Mouse (Mus musculus) megakaryocyte, embryonic 14.5 days (primary cell): ENCODE measurements around the gene Tbc1d13. TPM values are rescaled to one million over a fixed set of nuclear protein-coding genes. Genes with fewer than 3 reads are reported as not detected.
"Not testable (repeated sequence)": the region's sequence is repeated elsewhere in the genome, so short reads cannot be mapped to it uniquely, and the experiment has no call there.

Experiments used
- H3K27me3 ChIP-seq: replicated peaks from 2 replicates; pipeline ENCODE3; 2012; ENCODE audit warnings: inconsistent platforms
- H3K36me3 ChIP-seq: replicated peaks from 2 replicates; pipeline ENCODE3; 2012; ENCODE audit warnings: low read length, inconsistent platforms, mixed read lengths
- H3K4me1 ChIP-seq: 2 replicates; pipeline ENCODE4 v1.6.1; 2012; ENCODE audit warnings: inconsistent platforms
- H3K4me3 ChIP-seq: replicated peaks from 2 replicates; pipeline ENCODE3; 2012; ENCODE audit warnings: moderate library complexity, mild to moderate bottlenecking, inconsistent platforms
- H3K9me3 ChIP-seq: 2 replicates; pipeline ENCODE4 v1.6.1; 2012; ENCODE audit warnings: inconsistent platforms
- FLI1 ChIP-seq: IDR thresholded peaks from 2 replicates; pipeline ENCODE4 v1.6.1; 2012; ENCODE audit warnings: low read length, inconsistent platforms, mixed read lengths
- GATA1 ChIP-seq: IDR thresholded peaks from 3 replicates; pipeline ENCODE4 v1.6.1; 2012; ENCODE audit warnings: mixed read lengths, low read length, inconsistent platforms, borderline replicate concordance
- polyA plus RNA-seq: library from polyadenylated mRNA; stranded (reverse); fragments of >175 nt; gene quantifications from 2 replicates; pipeline ENCODE4 v1.2.3, GENCODE M21; 2012; ENCODE audit warnings: low replicate concordance; ENCODE audit not compliant: insufficient read depth

Gene Tbc1d13
- polyA plus RNA-seq, 1 experiment: 18.0 TPM

- H3K4me3 ChIP-seq: no peak overlapping the region
- peaks cover 53% of the 10 kb centered on the region for H3K36me3 ChIP-seq
- no peaks in the 10 kb centered on the region for H3K27me3 ChIP-seq
- H3K4me1 ChIP-seq: peaks cover 46% of the 10 kb centered on the region
- peaks cover 6% of the 10 kb centered on the region for H3K9me3 ChIP-seq
- TF ChIP-seq FLI1: no peak
- TF ChIP-seq GATA1: no peak
Observed at GRCm38 (mm10) chr2:30175897-30176296, 42.4 kb downstream of the Tbc1d13 start.

- TF ChIP-seq FLI1: no peak
- H3K27me3 ChIP-seq: no peaks in the 10 kb centered on the region
- peaks cover 41% of the 10 kb centered on the region for H3K4me1 ChIP-seq
- peaks cover 6% of the 10 kb centered on the region for H3K9me3 ChIP-seq
- H3K4me3 ChIP-seq: peak overlapping the region; percentile 40
- H3K36me3 ChIP-seq: peaks cover 53% of the 10 kb centered on the region
Observed at GRCm38 (mm10) chr2:30176561-30176960, 43.0 kb downstream of the Tbc1d13 start.

- Histone ChIP-seq H3K9me3 (peaks cover 6% of the 10 kb centered on the region), H3K36me3 (peaks cover 45% of the 10 kb centered on the region), H3K4me1 (peaks cover 29% of the 10 kb centered on the region), H3K4me3 (peak within 1 kb of the TSS; percentile 98), H3K27me3 (no peaks in the 10 kb centered on the region)
- TF ChIP-seq GATA1 (no peak), FLI1 (no peak)
Observed at GRCm38 (mm10) chr2:30177700-30178675, 44.4 kb downstream of the Tbc1d13 start, which contains the start of gene Spout1. TSS of gene Spout1 (minus strand) at chr2:30178459.

GRCm38 (mm10) chr2:30178711-30179110, 45.2 kb downstream of the Tbc1d13 start:
- H3K27me3 ChIP-seq, H3K9me3 ChIP-seq: not testable (repeated sequence)
- Histone ChIP-seq H3K4me1 (peaks cover 29% of the 10 kb centered on the region), H3K36me3 (peaks cover 37% of the 10 kb centered on the region), H3K4me3 (peak overlapping the region; percentile 98)

GRCm38 (mm10) chr2:30182424-30182823, 48.9 kb downstream of the Tbc1d13 start:
- Histone ChIP-seq H3K4me3 (no peak overlapping the region), H3K36me3 (peaks cover 18% of the 10 kb centered on the region), H3K4me1 (peaks cover 40% of the 10 kb centered on the region), H3K9me3 (peaks cover 7% of the 10 kb centered on the region), H3K27me3 (no peaks in the 10 kb centered on the region)
- TF ChIP-seq FLI1: no peak
- no peak for TF ChIP-seq GATA1

- Histone ChIP-seq H3K9me3 (peaks cover 7% of the 10 kb centered on the region), H3K4me1 (peaks cover 38% of the 10 kb centered on the region), H3K36me3 (peaks cover 20% of the 10 kb centered on the region), H3K4me3 (no peak overlapping the region), H3K27me3 (no peaks in the 10 kb centered on the region)
- TF ChIP-seq FLI1 (no peak), GATA1 (no peak)
Observed at GRCm38 (mm10) chr2:30183721-30184120, 50.2 kb downstream of the Tbc1d13 start.

- Histone ChIP-seq H3K27me3 (no peaks in the 10 kb centered on the region), H3K36me3 (peaks cover 26% of the 10 kb centered on the region), H3K4me1 (peaks cover 41% of the 10 kb centered on the region), H3K4me3 (no peak overlapping the region), H3K9me3 (peaks cover 7% of the 10 kb centered on the region)
- TF ChIP-seq GATA1 (no peak), FLI1 (no peak)
Observed at GRCm38 (mm10) chr2:30185276-30185675, 51.7 kb downstream of the Tbc1d13 start.

GRCm38 (mm10) chr2:30185681-30186080, 52.1 kb downstream of the Tbc1d13 start:
- TF ChIP-seq FLI1: no peak
- no peak for TF ChIP-seq GATA1
- Histone ChIP-seq H3K4me1 (peaks cover 41% of the 10 kb centered on the region), H3K9me3 (peaks cover 9% of the 10 kb centered on the region), H3K27me3 (no peaks in the 10 kb centered on the region), H3K4me3 (peak overlapping the region; percentile 46), H3K36me3 (peaks cover 26% of the 10 kb centered on the region)

- Histone ChIP-seq H3K27me3 (peaks cover 3% of the 10 kb centered on the region), H3K9me3 (peaks cover 8% of the 10 kb centered on the region), H3K4me1 (peaks cover 33% of the 10 kb centered on the region), H3K36me3 (peaks cover 15% of the 10 kb centered on the region), H3K4me3 (no peak overlapping the region)
- TF ChIP-seq GATA1: no peak
Observed at GRCm38 (mm10) chr2:30191790-30192580, 58.4 kb downstream of the Tbc1d13 start.

GRCm38 (mm10) chr2:30194656-30195055, 61.1 kb downstream of the Tbc1d13 start:
- Histone ChIP-seq H3K36me3 (peaks cover 12% of the 10 kb centered on the region), H3K4me1 (peaks cover 35% of the 10 kb centered on the region), H3K9me3 (peaks cover 8% of the 10 kb centered on the region), H3K27me3 (peaks cover 3% of the 10 kb centered on the region), H3K4me3 (no peak overlapping the region)
- TF ChIP-seq GATA1 (no peak), FLI1 (no peak)
